Mouse (Mus musculus) G1E (cell line): ENCODE measurements around the gene Myo1c. TPM values are rescaled to one million over a fixed set of nuclear protein-coding genes. Genes with fewer than 3 reads are reported as not detected.

ENCODE experiments used
- ATAC-seq: 2 replicates; pipeline ENCODE4 v1.8.0; 2016; ENCODE audit warnings: mild to moderate bottlenecking; ENCODE audit not compliant: insufficient number of reproducible peaks, poor library complexity, low FRiP score, severe bottlenecking; ENCODE audit errors: extremely low read depth
- DNase-seq: peaks from one replicate; pipeline ENCODE4 v3.0.0; 2012; ENCODE audit warnings: low spot score
- H3K27me3 ChIP-seq: 2 replicates; pipeline ENCODE4 v1.6.1; 2012; ENCODE audit warnings: mild to moderate bottlenecking, low read length, inconsistent platforms; ENCODE audit not compliant: insufficient read depth
- H3K36me3 ChIP-seq: replicated peaks from 2 replicates; pipeline ENCODE3; 2012; ENCODE audit warnings: mild to moderate bottlenecking, inconsistent platforms
- H3K4me1 ChIP-seq: 2 replicates; pipeline ENCODE4 v1.6.1; 2012; ENCODE audit warnings: low read depth, low read length, inconsistent platforms, mixed read lengths; ENCODE audit not compliant: insufficient read depth
- H3K4me3 ChIP-seq: 2 replicates; pipeline ENCODE4 v1.5.1; 2012; ENCODE audit warnings: low read depth, mild to moderate bottlenecking, inconsistent platforms, low read length, moderate library complexity, mixed read lengths
- H3K9me3 ChIP-seq: replicated peaks from 2 replicates; pipeline ENCODE4 v1.6.1; 2012; ENCODE audit warnings: inconsistent platforms
- CTCF ChIP-seq: IDR thresholded peaks from 2 replicates; pipeline ENCODE4 v1.5.1; 2012; ENCODE audit warnings: low read depth, low read length, inconsistent platforms, mixed read lengths
- GATA1 ChIP-seq: IDR thresholded peaks from 2 replicates; pipeline ENCODE4 v1.6.1; 2012; ENCODE audit warnings: borderline replicate concordance, low read length, inconsistent platforms, mixed read lengths
- GATA2 ChIP-seq: IDR thresholded peaks from 2 replicates; pipeline ENCODE4 v1.6.1; 2012; ENCODE audit warnings: low read depth, low read length, inconsistent platforms, borderline replicate concordance
- POLR2AphosphoS5 ChIP-seq: IDR thresholded peaks from 2 replicates; pipeline ENCODE4 v1.6.1; 2012; ENCODE audit warnings: low read depth, low read length, inconsistent platforms; ENCODE audit not compliant: insufficient replicate concordance
- TAL1 ChIP-seq: conservative IDR thresholded peaks from 2 replicates; pipeline ENCODE4 v1.6.1; 2012; ENCODE audit warnings: low read depth, low read length, inconsistent platforms, mixed read lengths
- polyA plus RNA-seq: library from polyadenylated mRNA; stranded (reverse); fragments of >175 nt; gene quantifications from 2 replicates; pipeline ENCODE4 v1.2.3, GENCODE M21; 2012
- total RNA-seq, 2 experiments: library from RNA; stranded (forward) in 1 of 2; stranded (reverse) in 1 of 2; fragments of 200-1000 nt in 1 of 2; fragments of >200 nt in 1 of 2; fragmentation: Nextera tagmentation in 1 of 2; gene quantifications; 2 replicates each; pipeline ENCODE4 v1.2.3; 2014 to 2017

Myo1c gene
- total and polyA plus RNA-seq, 3 experiments = 24.0 to 38.6 (median 35.0) TPM

- peaks cover 91% of the 10 kb centered on the region for H3K36me3 ChIP-seq
- H3K4me3 ChIP-seq = no peak overlapping the region
- no peak for TF ChIP-seq POLR2AphosphoS5
- no peak for TF ChIP-seq TAL1
- no peak for TF ChIP-seq GATA1
- TF ChIP-seq CTCF = no peak
- TF ChIP-seq GATA2 = no peak
- H3K4me1 ChIP-seq = peaks cover 21% of the 10 kb centered on the region
- H3K9me3 ChIP-seq = no peaks in the 10 kb centered on the region
- DNase-seq (no peak), ATAC-seq (no peak)
- H3K27me3 ChIP-seq = no peaks in the 10 kb centered on the region
Measured at GRCm38 (mm10) chr11:75666296-75666695, 16.0 kb downstream of the Myo1c start.

GRCm38 (mm10) chr11:75668621-75669020 lies 18.3 kb downstream of the Myo1c start:
- no peaks in the 10 kb centered on the region for H3K9me3 ChIP-seq
- peaks cover 93% of the 10 kb centered on the region for H3K36me3 ChIP-seq
- TF ChIP-seq GATA1 (no peak), POLR2AphosphoS5 (no peak)
- H3K4me3 ChIP-seq = no peak overlapping the region
- no peak for DNase-seq
- no peak for ATAC-seq
- peaks cover 17% of the 10 kb centered on the region for H3K4me1 ChIP-seq
- H3K27me3 ChIP-seq = no peaks in the 10 kb centered on the region

- H3K4me1 ChIP-seq = peaks cover 17% of the 10 kb centered on the region
- TF ChIP-seq GATA1 = no peak
- TF ChIP-seq POLR2AphosphoS5 = no peak
- H3K4me3 ChIP-seq = no peak overlapping the region
- H3K27me3 ChIP-seq = no peaks in the 10 kb centered on the region
- H3K36me3 ChIP-seq = peaks cover 94% of the 10 kb centered on the region
- ATAC-seq = no peak
- no peaks in the 10 kb centered on the region for H3K9me3 ChIP-seq
- DNase-seq = no peak
Measured at GRCm38 (mm10) chr11:75669176-75669852, 19.0 kb downstream of the Myo1c start.

- H3K4me3 ChIP-seq = no peak overlapping the region
- no peaks in the 10 kb centered on the region for H3K27me3 ChIP-seq
- DNase-seq (no peak), ATAC-seq (no peak)
- peaks cover 17% of the 10 kb centered on the region for H3K4me1 ChIP-seq
- no peaks in the 10 kb centered on the region for H3K9me3 ChIP-seq
- H3K36me3 ChIP-seq = peaks cover 91% of the 10 kb centered on the region
- TF ChIP-seq GATA2 = no peak
- no peak for TF ChIP-seq GATA1
- TF ChIP-seq CTCF = no peak
- no peak for TF ChIP-seq TAL1
- TF ChIP-seq POLR2AphosphoS5 = no peak
Measured at GRCm38 (mm10) chr11:75669853-75670200, 19.5 kb downstream of the Myo1c start.

- peaks cover 16% of the 10 kb centered on the region for H3K4me1 ChIP-seq
- ATAC-seq (no peak), DNase-seq (no peak)
- no peaks in the 10 kb centered on the region for H3K9me3 ChIP-seq
- H3K4me3 ChIP-seq = no peak overlapping the region
- H3K27me3 ChIP-seq = no peaks in the 10 kb centered on the region
- no peak for TF ChIP-seq TAL1
- TF ChIP-seq POLR2AphosphoS5 = no peak
- TF ChIP-seq GATA1 = no peak
- no peak for TF ChIP-seq CTCF
- TF ChIP-seq GATA2 = no peak
- peaks cover 74% of the 10 kb centered on the region for H3K36me3 ChIP-seq
Measured at GRCm38 (mm10) chr11:75671426-75672180, 21.3 kb downstream of the Myo1c start.

GRCm38 (mm10) chr11:75673411-75673810 lies 23.1 kb downstream of the Myo1c start:
- no peak for DNase-seq
- TF ChIP-seq POLR2AphosphoS5 (no peak), GATA1 (no peak), TAL1 (no peak), GATA2 (no peak), CTCF (no peak)
- Histone ChIP-seq H3K9me3 (no peaks in the 10 kb centered on the region), H3K36me3 (peaks cover 57% of the 10 kb centered on the region), H3K4me1 (peaks cover 16% of the 10 kb centered on the region), H3K27me3 (no peaks in the 10 kb centered on the region), H3K4me3 (no peak overlapping the region)
- ATAC-seq = no peak

GRCm38 (mm10) chr11:75674875-75675274 lies 24.6 kb downstream of the Myo1c start:
- Histone ChIP-seq H3K9me3 (no peaks in the 10 kb centered on the region), H3K4me1 (peaks cover 14% of the 10 kb centered on the region), H3K27me3 (no peaks in the 10 kb centered on the region), H3K4me3 (no peak overlapping the region), H3K36me3 (peaks cover 43% of the 10 kb centered on the region)
- TF ChIP-seq GATA1 (no peak), POLR2AphosphoS5 (no peak), TAL1 (no peak), GATA2 (no peak), CTCF (no peak)
- DNase-seq (no peak), ATAC-seq (no peak)
